Mouse (Mus musculus) brain, embryonic 14.5 days (tissue): ENCODE measurements around the gene Cd3e. TPM values are rescaled to one million over a fixed set of nuclear protein-coding genes. Genes with fewer than 3 reads are reported as not detected.

Experiments used
- DNase-seq: peaks from one replicate; pipeline ENCODE4 v3.0.0-alpha.2; 2011; ENCODE audit warnings: low read depth
- CTCF ChIP-seq: fragments of 200-500 bp; IDR thresholded peaks from 2 replicates; pipeline ENCODE4 v1.5.1; 2012; ENCODE audit warnings: inconsistent platforms, mild to moderate bottlenecking, moderate library complexity, borderline replicate concordance; ENCODE audit not compliant: insufficient read depth, insufficient read length; ENCODE audit errors: extremely low read depth
- POLR2A ChIP-seq: fragments of 200-500 bp; IDR thresholded peaks from 2 replicates; pipeline ENCODE4 v1.6.1; 2012; ENCODE audit warnings: mild to moderate bottlenecking, inconsistent platforms, borderline replicate concordance; ENCODE audit not compliant: poor library complexity, insufficient read depth, insufficient read length, severe bottlenecking; ENCODE audit errors: extremely low read depth
- polyA plus RNA-seq: library from polyadenylated mRNA; depleted of rRNA; stranded (reverse); fragments of >200 nt; gene quantifications from 2 replicates; pipeline ENCODE4 v1.2.3, GENCODE M21; 2012; rRNA removed

Gene Cd3e
- polyA plus RNA-seq, 1 experiment: not detected

GRCm38 (mm10) chr9:44965126-44965832 is 44.1 kb downstream of the Cd3e start, which contains the start of gene Ube4a:
TSS of gene Ube4a (minus strand) at chr9:44965600.
- peak; percentile 100 for DNase-seq
- TF ChIP-seq POLR2A (peak; percentile 25; the same call in 1 of the 2 replicates), CTCF (no peak)

GRCm38 (mm10) chr9:44954432-44954831 is 55.0 kb downstream of the Cd3e start:
- no peak for TF ChIP-seq POLR2A
- DNase-seq: no peak

Other genes starting within 250 kb of the Cd3e start
- gene Arcn1, start 241.8 kb downstream of the Cd3e start, polyA plus RNA-seq: 57.1 and 76.9 TPM in 2 replicates
- 132 and 147 TPM in 2 replicates for gene Ift46, start 241.7 kb downstream of the Cd3e start, polyA plus RNA-seq
- gene Tmem25, start 210.3 kb downstream of the Cd3e start, polyA plus RNA-seq: 19.6 and 28.1 TPM in 2 replicates
- gene Ttc36, start 206.6 kb downstream of the Cd3e start, polyA plus RNA-seq: 1.1 and 1.2 TPM in 2 replicates
- gene Kmt2a, start 128.3 kb downstream of the Cd3e start, polyA plus RNA-seq: 25.6 and 41.4 TPM in 2 replicates
- gene Atp5l, start 88.9 kb downstream of the Cd3e start, polyA plus RNA-seq: 610 and 841 TPM in 2 replicates
- 24.0 and 42.3 TPM in 2 replicates for gene Ube4a, start 44.0 kb downstream of the Cd3e start, polyA plus RNA-seq
- not detected in 2 replicates for gene Cd3g, start 29.2 kb downstream of the Cd3e start, polyA plus RNA-seq
- not detected in 2 replicates for gene Cd3d, start 27.8 kb downstream of the Cd3e start, polyA plus RNA-seq
- 1.6 and 1.7 TPM in 2 replicates for gene Mpzl2, start 30.2 kb upstream of the Cd3e start, polyA plus RNA-seq
- 0.86 and 1.7 TPM in 2 replicates for gene Mpzl3, start 45.6 kb upstream of the Cd3e start, polyA plus RNA-seq
- 0.09 and 0.10 TPM in 2 replicates for gene Jaml, start 69.6 kb upstream of the Cd3e start, polyA plus RNA-seq
- 7.1 and 8.9 TPM in 2 replicates for gene Scn2b, start 108.2 kb upstream of the Cd3e start, polyA plus RNA-seq
- gene Scn4b, start 128.8 kb upstream of the Cd3e start, polyA plus RNA-seq: 0.16 and 0.23 TPM in 2 replicates
- 0.10 TPM in 1 of 2 replicates, not detected in the other for gene BC049352, start 172.4 kb upstream of the Cd3e start, polyA plus RNA-seq
- 0.16 TPM in 1 of 2 replicates, not detected in the other for gene Tmprss4, start 194.5 kb upstream of the Cd3e start, polyA plus RNA-seq